Mouse (Mus musculus) midbrain, embryonic 12.5 days (tissue): Measurements from ENCODE around the gene Pdcd2. TPM values are rescaled to one million over a fixed set of nuclear protein-coding genes. Genes with fewer than 3 reads are reported as not detected.
"Not testable (repeated sequence)": the region's sequence is repeated elsewhere in the genome, so short reads cannot be mapped to it uniquely, and the experiment has no call there.

Experiments
- ATAC-seq: fragments of 200-750 bp; cut with Nextera tagmentation; 2 replicates; pipeline ENCODE4 v1.8.0; 2017; ENCODE audit warnings: low read depth, moderate TSS enrichment, moderate library complexity; ENCODE audit not compliant: low FRiP score
- H3K27ac ChIP-seq: fragments of 300-500 bp; sonication (generic); replicated peaks from 2 replicates; pipeline ENCODE4 v1.5.1; 2016; ENCODE audit warnings: mild to moderate bottlenecking
- H3K27me3 ChIP-seq: fragments of 300-500 bp; sonication (generic); 2 replicates; pipeline ENCODE4 v1.6.1; 2016; ENCODE audit warnings: mild to moderate bottlenecking
- H3K36me3 ChIP-seq: fragments of 300-500 bp; sonication (generic); 2 replicates; pipeline ENCODE4 v1.6.1; 2016
- H3K4me1 ChIP-seq: fragments of 300-500 bp; sonication (generic); 2 replicates; pipeline ENCODE4 v1.6.1; 2016
- H3K4me2 ChIP-seq: fragments of 300-500 bp; sonication (generic); replicated peaks from 2 replicates; pipeline ENCODE4 v1.6.1; 2016; ENCODE audit warnings: mild to moderate bottlenecking, moderate library complexity
- H3K4me3 ChIP-seq: fragments of 300-500 bp; sonication (generic); 2 replicates; pipeline ENCODE4 v1.5.1; 2016; ENCODE audit warnings: mild to moderate bottlenecking
- H3K9ac ChIP-seq: fragments of 300-500 bp; sonication (generic); replicated peaks from 2 replicates; pipeline ENCODE4 v1.6.1; 2016; ENCODE audit warnings: mild to moderate bottlenecking, moderate library complexity
- H3K9me3 ChIP-seq: fragments of 300-500 bp; sonication (generic); 2 replicates; pipeline ENCODE4 v1.6.1; 2016; ENCODE audit warnings: mild to moderate bottlenecking
- WGBS: fragments of 180-500 bp; shearing (Covaris S2); methylation state at CpG from one replicate; pipeline ENCODE4 v1.1.7; 2016; 5-methylcytosine and 5-hydroxymethylcytosine counted together
- polyA plus RNA-seq: library from polyadenylated mRNA; unstranded; fragments of >200 nt; fragmentation: Nextera tagmentation; extraction: Ambion mirVana; gene quantifications from 2 replicates; pipeline ENCODE4 v1.2.1, GENCODE M21; 2016

Gene Pdcd2
- polyA plus RNA-seq: 61.5 and 61.7 TPM in 2 replicates

DNA sequence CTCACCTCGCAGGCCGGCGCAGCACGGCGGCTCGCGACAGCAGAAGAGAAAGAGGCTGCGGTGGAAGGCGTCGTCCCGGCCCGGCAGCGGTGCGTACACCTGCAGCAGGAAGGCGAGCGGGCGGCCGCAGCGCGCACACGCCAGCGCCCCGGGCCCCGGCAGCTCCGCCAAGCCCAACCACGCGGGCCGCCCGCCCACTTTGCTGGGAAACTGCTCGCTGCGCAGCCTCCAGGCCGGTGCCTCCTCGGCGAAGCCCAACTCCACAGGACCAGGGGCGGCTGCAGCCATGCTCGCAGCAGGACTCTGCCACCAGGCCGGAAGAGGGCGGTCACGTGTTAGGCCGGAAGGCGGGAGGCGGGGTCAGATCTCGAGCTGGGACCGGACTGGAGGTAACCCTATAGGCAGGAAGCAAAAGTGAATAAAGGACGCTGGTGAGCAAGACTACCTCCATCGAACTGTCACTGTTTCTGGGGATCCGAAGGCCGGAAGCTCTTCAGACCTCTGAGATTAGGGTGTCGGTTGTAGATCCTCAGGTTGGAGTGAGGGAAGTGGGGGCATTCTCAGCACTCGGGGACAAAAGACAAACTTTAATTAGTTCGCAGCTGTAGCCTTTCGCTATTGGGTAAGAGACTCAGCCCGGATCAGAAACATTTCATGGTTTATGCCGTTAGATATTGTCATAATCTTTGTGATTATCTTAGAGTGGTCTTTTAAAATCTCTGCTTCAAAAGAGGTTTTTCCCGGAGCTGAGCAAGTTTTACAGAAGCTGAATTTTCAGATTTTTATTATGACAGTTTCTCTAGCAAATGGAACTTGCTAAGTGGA, at the start of gene Pdcd2:
TSS of gene Pdcd2 (minus strand) at position 316 of the 825 bp plus-strand sequence.
- Histone ChIP-seq H3K4me2 (peak within 1 kb of the TSS; percentile 76), H3K4me3 (peak within 1 kb of the TSS; percentile 96), H3K4me1 (peaks cover 18% of the 10 kb centered on the region), H3K36me3 (peaks cover 26% of the 10 kb centered on the region), H3K27ac (peak within 1 kb of the TSS; percentile 85), H3K9ac (peak within 1 kb of the TSS; percentile 92), H3K27me3 (no peaks in the 10 kb centered on the region), H3K9me3 (no peaks in the 10 kb centered on the region)
- ATAC-seq: peak; percentile 99
- under 1% methylated on average over 55 of the region's 55 CpGs for WGBS

DNA sequence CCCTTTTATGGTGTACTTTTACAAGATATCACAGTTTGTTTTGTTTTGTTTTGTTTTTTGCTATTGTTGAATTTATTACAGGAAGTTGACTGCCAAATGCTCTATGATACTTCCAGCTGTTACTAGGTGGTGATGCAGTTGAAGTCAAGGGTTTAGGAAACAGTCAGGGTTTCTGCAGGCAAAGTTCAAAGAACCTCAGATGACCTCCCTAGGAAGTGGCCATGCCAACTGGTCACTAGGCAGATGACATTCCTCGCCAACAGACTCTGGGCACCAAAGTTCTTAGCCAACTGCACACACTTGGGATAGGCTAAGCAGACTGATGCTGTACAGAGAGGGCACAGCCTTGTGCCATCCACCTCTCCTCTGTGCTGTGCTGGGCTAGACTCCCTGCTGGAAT, 48.0 kb upstream of the Pdcd2 start:
- no peak for ATAC-seq
- Histone ChIP-seq H3K27ac (no peak overlapping the region), H3K27me3 (peaks cover 3% of the 10 kb centered on the region; the same call in 1 of the 2 replicates), H3K9me3 (no peaks in the 10 kb centered on the region), H3K36me3 (no peaks in the 10 kb centered on the region), H3K4me3 (no peak overlapping the region), H3K9ac (no peak overlapping the region), H3K4me1 (0 out of 2 replicates have a peak, but pooled peaks cover 3% of the 10 kb centered on the region), H3K4me2 (no peak overlapping the region)
- WGBS: 59% methylated on average over 1 of the region's 1 CpGs

DNA sequence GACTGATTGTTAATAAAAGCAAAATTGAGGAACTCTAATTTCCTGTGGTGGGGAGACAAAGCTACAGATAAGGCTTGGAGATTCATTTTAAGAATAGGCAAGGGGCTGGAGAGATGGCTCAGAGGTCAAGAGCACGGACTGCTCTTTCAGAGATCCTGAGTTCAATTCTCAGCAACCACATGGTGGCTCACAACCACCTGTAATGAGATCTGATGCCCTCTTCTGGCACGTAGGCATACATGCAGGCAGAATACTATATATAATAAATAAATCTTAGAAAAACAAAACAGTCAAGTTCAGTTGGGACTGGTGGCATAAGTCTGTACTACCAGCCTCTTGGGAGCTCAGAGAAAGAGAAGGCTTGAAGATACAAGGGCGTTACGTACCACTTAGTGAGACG, 39.8 kb upstream of the Pdcd2 start:
- Histone ChIP-seq H3K9ac (no peak overlapping the region), H3K4me3 (no peak overlapping the region), H3K4me1 (no peaks in the 10 kb centered on the region), H3K9me3 (no peaks in the 10 kb centered on the region), H3K27ac (no peak overlapping the region), H3K36me3 (no peaks in the 10 kb centered on the region), H3K27me3 (peaks cover 5% of the 10 kb centered on the region; the same call in 1 of the 2 replicates), H3K4me2 (no peak overlapping the region)
- no peak for ATAC-seq
- WGBS: 72% methylated on average over 5 of the region's 5 CpGs

- Histone ChIP-seq H3K9me3 (no peaks in the 10 kb centered on the region), H3K36me3 (no peaks in the 10 kb centered on the region), H3K4me2 (peak overlapping the region; percentile 63), H3K4me1 (no peaks in the 10 kb centered on the region), H3K9ac (no peak overlapping the region), H3K27ac (peak overlapping the region; percentile 39; the same call in 1 of the 2 replicates), H3K27me3 (peaks cover 5% of the 10 kb centered on the region; the same call in 1 of the 2 replicates), H3K4me3 (peak overlapping the region; percentile 64)
- WGBS: 48% methylated on average over 12 of the region's 12 CpGs
- ATAC-seq: no peak; the same call in 1 of the 2 replicates
Measured at GRCm38 (mm10) chr17:15564928-15565300, 37.8 kb upstream of the Pdcd2 start.

DNA sequence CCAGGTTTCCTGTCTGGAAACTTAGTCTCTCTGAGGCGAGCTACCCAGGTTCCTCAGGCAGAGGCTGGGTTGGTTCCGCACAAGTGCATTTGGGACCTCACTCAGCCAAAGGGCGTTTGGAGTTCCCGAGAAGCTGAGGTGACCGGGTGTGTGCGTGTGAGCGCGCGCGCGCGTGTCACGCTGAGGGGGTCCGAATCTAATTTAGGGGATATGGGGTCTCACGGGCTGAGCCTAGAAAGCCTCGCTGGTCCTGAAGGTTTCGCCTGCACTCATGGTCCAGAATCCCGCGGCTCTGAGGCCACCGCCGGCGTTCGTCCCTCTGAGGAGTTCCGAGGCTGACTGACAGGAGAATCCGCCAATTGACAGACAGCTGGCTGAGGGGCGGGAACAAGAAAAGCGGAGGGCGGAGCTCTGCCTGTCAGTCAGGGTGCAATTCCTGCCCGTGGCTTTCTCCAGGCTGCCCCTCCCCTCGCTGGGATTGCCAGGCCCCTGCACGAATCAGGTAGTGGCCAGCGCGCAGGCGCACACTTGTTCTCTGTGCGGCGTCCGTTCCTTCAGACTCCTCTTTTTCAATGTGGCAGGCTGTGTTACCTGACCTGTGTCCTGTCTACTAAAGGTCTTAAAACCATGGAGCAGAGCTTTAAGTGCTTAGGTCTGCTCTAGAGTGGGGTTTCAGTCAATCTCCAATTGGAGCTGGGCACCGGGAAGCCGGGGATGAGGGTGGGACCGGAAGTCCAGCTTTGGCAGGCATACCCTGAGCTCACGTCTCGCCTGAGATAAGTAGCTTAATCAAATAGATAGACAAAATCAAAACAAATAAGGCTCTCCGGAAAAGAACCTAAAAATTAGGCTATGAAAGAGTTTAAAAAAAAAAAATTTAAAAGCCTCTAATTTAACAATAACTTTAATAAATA, 37.2 kb upstream of the Pdcd2 start, which contains the start of gene Prdm9:
TSS of gene Prdm9 (minus strand) at position 341 of the 914 bp plus-strand sequence.
- H3K4me2 ChIP-seq: peak within 1 kb of the TSS; percentile 63
- peak within 1 kb of the TSS; percentile 64 for H3K4me3 ChIP-seq
- no peaks in the 10 kb centered on the region for H3K36me3 ChIP-seq
- peak within 1 kb of the TSS; percentile 97 for H3K27ac ChIP-seq
- no peaks in the 10 kb centered on the region for H3K9me3 ChIP-seq
- no peaks in the 10 kb centered on the region for H3K4me1 ChIP-seq
- peak; percentile 98 for ATAC-seq
- H3K27me3 ChIP-seq: peaks cover 5% of the 10 kb centered on the region; the same call in 1 of the 2 replicates
- peak within 1 kb of the TSS; percentile 75 for H3K9ac ChIP-seq
- under 1% methylated on average over 43 of the region's 43 CpGs for WGBS

DNA sequence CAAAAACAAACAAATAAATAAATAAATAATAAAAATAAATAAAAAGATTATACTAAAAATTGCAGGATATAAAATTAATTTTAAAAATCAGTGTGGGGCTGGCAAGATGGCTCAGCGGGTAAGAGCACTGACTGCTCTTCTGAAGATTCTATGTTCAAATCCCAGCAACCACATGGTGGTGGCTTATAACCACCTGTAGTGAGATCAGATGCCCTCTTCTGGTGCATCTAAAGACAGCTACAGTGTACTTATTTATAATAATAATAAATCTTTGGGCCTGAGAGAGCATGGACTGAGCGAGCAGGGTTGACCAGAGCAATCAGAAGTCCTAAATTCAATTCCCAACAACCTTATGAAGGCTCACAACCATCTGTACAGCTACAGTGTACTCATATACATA, 32.8 kb upstream of the Pdcd2 start:
- Histone ChIP-seq H3K4me2 (no peak overlapping the region), H3K9ac (no peak overlapping the region), H3K9me3 (no peaks in the 10 kb centered on the region), H3K27me3 (peaks cover 5% of the 10 kb centered on the region; the same call in 1 of the 2 replicates), H3K36me3 (no peaks in the 10 kb centered on the region), H3K4me3 (no peak overlapping the region), H3K4me1 (no peaks in the 10 kb centered on the region), H3K27ac (no peak overlapping the region)
- ATAC-seq: no peak
- WGBS: 87% methylated on average over 2 of the region's 2 CpGs

DNA sequence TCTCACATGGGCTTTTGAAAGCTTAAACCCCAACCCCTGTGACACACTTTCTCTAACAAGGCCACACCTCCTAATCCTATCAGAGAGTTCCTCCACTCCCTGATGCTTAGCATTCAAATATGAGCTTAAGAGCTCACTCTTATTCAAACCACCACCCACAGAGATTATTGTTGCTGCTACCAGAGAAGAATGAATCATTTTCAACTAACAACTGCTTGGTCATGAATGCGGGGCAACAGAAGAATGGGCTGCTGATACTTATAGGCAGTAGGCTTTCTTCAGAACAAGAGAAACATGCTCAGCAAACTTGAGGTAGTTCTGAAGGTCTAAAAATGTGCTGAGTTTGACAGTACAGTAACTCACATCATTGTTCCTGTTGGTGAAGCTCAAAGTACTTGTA, 22.6 kb upstream of the Pdcd2 start:
- 29% methylated on average over 1 of the region's 1 CpGs for WGBS
- ATAC-seq: no peak
- Histone ChIP-seq H3K9ac (no peak overlapping the region), H3K27me3 (no peaks in the 10 kb centered on the region), H3K27ac (no peak overlapping the region), H3K4me3 (no peak overlapping the region), H3K36me3 (no peaks in the 10 kb centered on the region), H3K9me3 (no peaks in the 10 kb centered on the region), H3K4me1 (no peaks in the 10 kb centered on the region), H3K4me2 (no peak overlapping the region)

DNA sequence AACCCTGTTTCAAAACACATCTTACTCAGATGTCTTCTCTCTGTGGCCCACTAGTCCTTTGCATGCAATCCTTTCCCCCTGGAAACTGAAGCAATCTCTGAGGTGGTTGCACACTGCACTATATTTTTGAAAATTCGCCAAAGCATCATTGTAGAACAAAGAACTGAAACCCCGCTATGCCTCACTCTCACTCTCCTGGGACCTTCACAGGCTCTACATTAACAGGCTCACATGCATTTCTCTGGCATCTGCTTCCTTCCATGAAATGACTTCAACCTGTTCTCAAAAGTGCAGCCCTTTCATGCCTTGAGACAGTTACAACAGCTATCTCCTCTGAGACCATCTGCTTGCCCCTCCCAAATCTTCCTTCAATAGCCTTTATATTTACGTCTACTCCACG, 19.3 kb upstream of the Pdcd2 start:
- no peaks in the 10 kb centered on the region for H3K36me3 ChIP-seq
- H3K4me3 ChIP-seq: no peak overlapping the region
- no peak for ATAC-seq
- WGBS: 81% methylated on average over 4 of the region's 4 CpGs
- H3K4me2 ChIP-seq: no peak overlapping the region
- no peak overlapping the region for H3K9ac ChIP-seq
- no peak overlapping the region for H3K27ac ChIP-seq
- no peaks in the 10 kb centered on the region for H3K27me3 ChIP-seq
- H3K4me1 ChIP-seq: no peaks in the 10 kb centered on the region
- no peaks in the 10 kb centered on the region for H3K9me3 ChIP-seq

DNA sequence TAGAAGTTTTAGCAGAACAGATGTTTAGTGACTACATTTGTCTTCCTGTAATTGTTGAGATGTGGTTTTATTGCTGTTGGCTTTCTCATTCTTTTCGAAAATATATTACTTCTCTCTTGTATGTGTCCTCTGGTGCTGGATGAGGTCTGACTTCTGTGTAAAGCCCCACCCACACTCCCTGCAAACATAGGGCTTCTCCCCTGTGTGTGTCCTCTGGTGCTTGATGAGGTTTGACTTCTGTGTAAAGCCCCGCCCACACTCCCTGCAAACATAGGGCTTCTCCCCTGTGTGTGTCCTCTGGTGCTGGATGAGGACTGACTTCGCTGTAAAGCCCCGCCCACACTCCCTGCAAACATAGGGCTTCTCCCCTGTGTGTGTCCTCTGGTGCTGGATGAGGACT, 16.8 kb upstream of the Pdcd2 start:
- not testable (repeated sequence) for ATAC-seq, H3K9ac ChIP-seq, H3K4me2 ChIP-seq, H3K4me3 ChIP-seq, H3K4me1 ChIP-seq, H3K27me3 ChIP-seq, H3K36me3 ChIP-seq, H3K27ac ChIP-seq, H3K9me3 ChIP-seq
- 66% methylated on average over 4 of the region's 4 CpGs for WGBS

GRCm38 (mm10) chr17:15540309-15540708, 13.2 kb upstream of the Pdcd2 start:
- Histone ChIP-seq H3K27me3 (peaks cover 8% of the 10 kb centered on the region), H3K4me2 (no peak overlapping the region), H3K27ac (no peak overlapping the region), H3K4me3 (no peak overlapping the region), H3K36me3 (no peaks in the 10 kb centered on the region), H3K9ac (no peak overlapping the region), H3K9me3 (no peaks in the 10 kb centered on the region), H3K4me1 (no peaks in the 10 kb centered on the region)
- 65% methylated on average over 4 of the region's 4 CpGs for WGBS
- ATAC-seq: no peak

DNA sequence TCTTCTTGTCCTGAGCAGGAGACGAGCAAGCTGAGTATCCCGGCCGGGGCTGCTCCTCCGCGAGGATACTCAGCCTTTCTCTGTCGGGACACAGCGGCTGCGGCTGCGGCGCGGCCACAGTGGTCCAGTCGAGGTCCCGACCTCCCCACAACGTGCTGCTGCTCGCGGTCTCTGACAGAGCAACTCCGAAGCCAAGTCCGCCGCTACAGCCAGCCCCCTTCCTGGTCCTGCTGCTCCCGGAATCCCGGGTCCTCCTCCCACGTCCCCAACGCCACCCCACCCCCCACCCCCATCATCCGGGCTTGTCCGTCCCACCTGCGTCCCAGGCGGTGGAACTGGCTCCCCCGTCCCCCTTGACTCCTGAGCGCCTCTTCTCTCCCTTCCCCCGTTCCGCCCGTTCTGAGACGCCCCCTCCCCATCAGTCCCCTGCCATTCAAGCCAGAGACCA, 9.4 kb upstream of the Pdcd2 start:
- WGBS: under 1% methylated on average over 33 of the region's 33 CpGs
- peak; percentile 76 for ATAC-seq
- Histone ChIP-seq H3K27ac (no peak overlapping the region), H3K9ac (peak overlapping the region; percentile 62), H3K4me2 (peak overlapping the region; percentile 88), H3K9me3 (no peaks in the 10 kb centered on the region), H3K4me3 (peak overlapping the region; percentile 53), H3K27me3 (peaks cover 13% of the 10 kb centered on the region), H3K36me3 (no peaks in the 10 kb centered on the region), H3K4me1 (no peaks in the 10 kb centered on the region)
